Mouse (Mus musculus) hindbrain, postnatal 0 days (tissue): Measurements from ENCODE around the gene Ddn. TPM values are rescaled to one million over a fixed set of nuclear protein-coding genes. Genes with fewer than 3 reads are reported as not detected.

Experiments used
- ATAC-seq: fragments of 200-750 bp; cut with Nextera tagmentation; 2 replicates; pipeline ENCODE4 v1.8.0; 2017; ENCODE audit warnings: mild to moderate bottlenecking, moderate TSS enrichment, moderate library complexity
- DNase-seq: peaks from one replicate; pipeline ENCODE4 v3.0.0-alpha.2; 2015; ENCODE audit warnings: low spot score
- H3K27ac ChIP-seq: fragments of 300-500 bp; sonication (generic); 2 replicates; pipeline ENCODE4 v1.5.1; 2014; ENCODE audit warnings: mild to moderate bottlenecking
- H3K27me3 ChIP-seq: fragments of 300-500 bp; sonication (generic); 2 replicates; pipeline ENCODE4 v1.6.1; 2014; ENCODE audit warnings: low read length, mixed read lengths; ENCODE audit not compliant: insufficient read depth
- H3K36me3 ChIP-seq: fragments of 300-500 bp; sonication (generic); 2 replicates; pipeline ENCODE4 v1.6.1; 2014; ENCODE audit warnings: low read length, mixed read lengths; ENCODE audit not compliant: insufficient read depth
- H3K4me1 ChIP-seq: fragments of 300-500 bp; sonication (generic); 2 replicates; pipeline ENCODE4 v1.6.1; 2014; ENCODE audit warnings: antibody characterized with exemption, low read length, mixed read lengths; ENCODE audit not compliant: insufficient read depth
- H3K4me2 ChIP-seq: fragments of 300-500 bp; sonication (generic); 2 replicates; pipeline ENCODE4 v1.6.1; 2014; ENCODE audit warnings: low read depth, mild to moderate bottlenecking, low read length, moderate library complexity, mixed read lengths
- H3K4me3 ChIP-seq: fragments of 300-500 bp; sonication (generic); 2 replicates; pipeline ENCODE4 v1.5.1; 2014; ENCODE audit warnings: low read length
- H3K9ac ChIP-seq: fragments of 300-500 bp; sonication (generic); replicated peaks from 2 replicates; pipeline ENCODE4 v1.6.1; 2014; ENCODE audit warnings: mild to moderate bottlenecking, low read length, moderate library complexity, mixed read lengths
- H3K9me3 ChIP-seq: fragments of 300-500 bp; sonication (generic); 2 replicates; pipeline ENCODE4 v1.6.1; 2016; ENCODE audit warnings: low read length, mixed read lengths
- CTCF ChIP-seq: IDR thresholded peaks from 2 replicates; pipeline ENCODE4 v1.5.1; 2016; ENCODE audit warnings: antibody characterized with exemption, control low read depth, low read depth
- WGBS: fragments of 180-500 bp; shearing (Covaris S2); extraction: QIAGEN DNeasy Blood & Tissue Kit; methylation state at CpG from one replicate; pipeline ENCODE4 v1.1.7; 2014; 5-methylcytosine and 5-hydroxymethylcytosine counted together
- polyA plus RNA-seq: library from polyadenylated mRNA; unstranded; fragments of >200 nt; fragmentation: Nextera tagmentation; extraction: Ambion mirVana; gene quantifications from 2 replicates; pipeline ENCODE4 v1.2.1, GENCODE M21; 2015
- total RNA-seq: library from RNA; depleted of rRNA; stranded (reverse); fragments of >200 nt; gene quantifications from 2 replicates; pipeline ENCODE4 v1.2.3, GENCODE M21; 2014

Ddn gene
- total and polyA plus RNA-seq, 2 experiments from 2014 or later = 0.45 to 6.5 TPM

DNA sequence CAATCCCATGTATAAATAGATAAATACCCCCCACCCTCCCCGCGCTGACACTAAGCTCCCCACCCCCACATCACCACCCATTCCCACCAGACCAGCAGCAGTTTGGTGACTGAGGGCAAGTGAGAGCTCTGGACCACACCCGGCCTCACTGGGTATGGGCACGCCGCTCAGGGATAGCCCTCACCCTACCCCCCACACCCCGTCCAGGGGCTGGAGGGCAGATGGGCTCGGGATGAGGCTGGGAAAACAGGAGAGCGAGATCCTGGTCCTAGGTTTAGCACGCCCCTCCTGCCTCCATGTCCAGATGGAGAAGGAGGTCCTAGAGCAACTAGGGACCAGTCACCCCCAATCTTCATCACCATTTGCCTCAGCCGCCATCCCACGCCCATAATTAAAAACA is 24.0 kb upstream of the Ddn start:
- H3K9me3 ChIP-seq = no peaks in the 10 kb centered on the region
- no peak overlapping the region for H3K4me3 ChIP-seq
- ATAC-seq = no peak
- H3K27me3 ChIP-seq = no peaks in the 10 kb centered on the region
- peaks cover 52% of the 10 kb centered on the region for H3K36me3 ChIP-seq
- WGBS = 85% methylated on average over 11 of the region's 11 CpGs
- DNase-seq = no peak
- no peaks in the 10 kb centered on the region for H3K4me1 ChIP-seq
- H3K9ac ChIP-seq = no peak overlapping the region
- H3K4me2 ChIP-seq = no peak overlapping the region
- no peak for TF ChIP-seq CTCF
- no peak overlapping the region for H3K27ac ChIP-seq

GRCm38 (mm10) chr15:98832161-98833058 is 23.1 kb upstream of the Ddn start:
- Histone ChIP-seq H3K9me3 (no peaks in the 10 kb centered on the region), H3K4me2 (peak overlapping the region; percentile 77), H3K36me3 (peaks cover 43% of the 10 kb centered on the region), H3K4me1 (no peaks in the 10 kb centered on the region), H3K27me3 (no peaks in the 10 kb centered on the region), H3K4me3 (no peak overlapping the region), H3K9ac (no peak overlapping the region), H3K27ac (no peak overlapping the region)
- ATAC-seq = no peak
- no peak for TF ChIP-seq CTCF
- DNase-seq = no peak
- WGBS = 59% methylated on average over 12 of the region's 12 CpGs

- WGBS = 16% methylated on average over 9 of the region's 9 CpGs
- Histone ChIP-seq H3K9ac (peak overlapping the region; percentile 64; the same call in 1 of the 2 replicates), H3K4me1 (no peaks in the 10 kb centered on the region), H3K36me3 (peaks cover 35% of the 10 kb centered on the region), H3K4me2 (peak overlapping the region; percentile 77), H3K27me3 (no peaks in the 10 kb centered on the region), H3K9me3 (no peaks in the 10 kb centered on the region), H3K27ac (peak overlapping the region; percentile 85), H3K4me3 (peak overlapping the region; percentile 68)
- DNase-seq = no peak
- TF ChIP-seq CTCF = no peak
- peak; percentile 55 for ATAC-seq
Measured at GRCm38 (mm10) chr15:98831684-98832035, 22.4 kb upstream of the Ddn start.

DNA sequence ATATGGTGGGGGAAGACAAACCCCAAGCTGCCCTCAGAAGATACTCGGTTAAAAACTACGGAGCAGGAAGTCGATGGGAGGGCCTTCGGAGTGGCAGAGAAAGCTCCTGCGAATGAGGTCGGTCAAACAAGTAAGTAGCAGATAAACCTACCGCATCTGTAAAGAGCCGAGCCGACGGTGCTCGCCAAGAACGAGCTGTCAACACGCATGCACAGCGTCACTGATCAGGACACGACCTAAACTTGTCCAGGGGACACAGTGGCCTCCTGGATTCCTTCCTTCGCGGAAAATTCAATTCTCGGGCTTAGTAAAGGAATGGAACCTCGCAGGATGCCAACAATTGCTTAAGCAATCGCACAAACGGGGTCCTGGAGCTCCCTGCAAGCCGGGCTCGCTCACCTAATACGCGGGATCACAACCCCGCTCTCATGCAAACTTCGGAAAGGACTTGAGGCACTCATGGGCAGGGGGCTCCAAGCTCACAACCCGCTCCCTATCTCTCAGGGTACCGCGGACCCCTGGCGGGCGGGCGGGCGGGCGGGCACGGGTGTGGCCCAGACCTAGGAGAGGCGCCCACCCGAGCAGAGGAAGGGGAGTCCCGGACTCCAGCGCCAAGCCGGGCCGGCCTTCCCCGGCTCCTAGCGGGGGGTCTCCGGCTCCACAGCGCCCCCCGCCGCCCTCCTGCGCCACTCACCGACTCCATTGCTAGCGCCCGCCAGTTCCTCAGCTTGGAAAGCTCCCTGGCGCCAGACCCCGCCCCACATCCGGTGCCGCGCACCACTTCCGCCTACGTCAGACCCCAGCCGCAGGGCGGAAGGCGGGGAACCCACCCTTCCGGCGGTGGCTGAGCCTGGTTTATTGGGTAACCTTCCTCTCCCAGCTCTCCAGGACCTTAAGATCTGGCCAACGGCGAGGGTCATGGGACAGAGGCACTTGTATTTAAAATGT is 21.7 kb upstream of the Ddn start, which contains the start of gene Prkag1:
Gene Prkag1 (minus strand): TSS at position 786 of the 948 bp plus-strand sequence.
- Histone ChIP-seq H3K4me2 (peak within 1 kb of the TSS; percentile 77), H3K4me3 (peak within 1 kb of the TSS; percentile 68), H3K27ac (peak within 1 kb of the TSS; percentile 85), H3K9ac (peak within 1 kb of the TSS; percentile 64), H3K27me3 (no peaks in the 10 kb centered on the region), H3K9me3 (no peaks in the 10 kb centered on the region), H3K4me1 (no peaks in the 10 kb centered on the region), H3K36me3 (peaks cover 29% of the 10 kb centered on the region)
- WGBS = under 1% methylated on average over 64 of the region's 66 CpGs
- peak; percentile 97 for ATAC-seq
- TF ChIP-seq CTCF = peak; percentile 57; the same call in 1 of the 2 replicates
- DNase-seq = peak; percentile 98

DNA sequence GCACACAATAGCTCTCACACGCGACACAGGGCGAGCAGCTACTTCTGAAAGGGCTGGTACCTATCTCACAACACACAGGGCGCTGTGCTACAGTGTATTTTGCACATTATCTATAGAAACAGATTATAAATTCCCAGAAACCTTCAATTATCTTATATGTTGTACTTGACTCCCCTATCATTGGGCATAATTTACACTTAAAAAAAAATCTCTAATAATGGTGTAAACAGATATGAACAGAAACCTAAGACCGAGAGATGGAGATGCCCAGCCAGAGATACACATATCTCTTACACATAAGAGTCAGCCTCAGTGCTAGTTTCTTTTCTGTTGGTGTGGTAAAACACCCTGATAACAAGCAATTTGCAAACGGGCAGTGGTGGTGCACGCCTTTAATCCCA is 18.3 kb upstream of the Ddn start:
- no peak overlapping the region for H3K9ac ChIP-seq
- H3K4me1 ChIP-seq = no peaks in the 10 kb centered on the region
- DNase-seq (no peak), ATAC-seq (no peak)
- H3K4me2 ChIP-seq = no peak overlapping the region
- no peak overlapping the region for H3K4me3 ChIP-seq
- H3K27ac ChIP-seq = no peak overlapping the region
- H3K36me3 ChIP-seq = peaks cover 12% of the 10 kb centered on the region; the same call in 1 of the 2 replicates
- no peak for TF ChIP-seq CTCF
- H3K9me3 ChIP-seq = no peaks in the 10 kb centered on the region
- H3K27me3 ChIP-seq = no peaks in the 10 kb centered on the region
- 92% methylated on average over 7 of the region's 7 CpGs for WGBS

- Histone ChIP-seq H3K9me3 (no peaks in the 10 kb centered on the region), H3K36me3 (peaks cover 16% of the 10 kb centered on the region; the same call in 1 of the 2 replicates), H3K4me3 (no peak overlapping the region), H3K9ac (no peak overlapping the region), H3K27ac (no peak overlapping the region), H3K4me2 (no peak overlapping the region), H3K4me1 (no peaks in the 10 kb centered on the region), H3K27me3 (no peaks in the 10 kb centered on the region)
- DNase-seq (no peak), ATAC-seq (no peak)
- TF ChIP-seq CTCF = 0 out of 2 replicates have a peak, but pooled peaks have one; percentile 34
- WGBS = 71% methylated on average over 3 of the region's 3 CpGs
Measured at GRCm38 (mm10) chr15:98823434-98823833, 14.1 kb upstream of the Ddn start.
